Mouse (Mus musculus) kidney, postnatal 0 days (tissue): ENCODE measurements around the gene Myo5a. TPM values are rescaled to one million over a fixed set of nuclear protein-coding genes. Genes with fewer than 3 reads are reported as not detected.

ENCODE experiments used
- ATAC-seq: fragments of 200-750 bp; cut with Nextera tagmentation; replicated peaks from 2 replicates; pipeline ENCODE4 v1.8.0; 2017; ENCODE audit warnings: low read depth, moderate number of reproducible peaks, moderate TSS enrichment, moderate library complexity; ENCODE audit not compliant: low FRiP score
- DNase-seq: peaks from one replicate; pipeline ENCODE4 v3.0.0-alpha.2; 2016; ENCODE audit warnings: low spot score
- H3K27ac ChIP-seq: fragments of 300-500 bp; sonication (generic); 2 replicates; pipeline ENCODE4 v1.5.1; 2014; ENCODE audit warnings: mild to moderate bottlenecking
- H3K27me3 ChIP-seq: fragments of 300-500 bp; sonication (generic); 2 replicates; pipeline ENCODE4 v1.6.1; 2014; ENCODE audit warnings: low read length, mixed read lengths; ENCODE audit not compliant: insufficient read depth
- H3K36me3 ChIP-seq: fragments of 300-500 bp; sonication (generic); 2 replicates; pipeline ENCODE4 v1.6.1; 2014; ENCODE audit warnings: low read length, mixed read lengths; ENCODE audit not compliant: insufficient read depth
- H3K4me1 ChIP-seq: fragments of 300-500 bp; sonication (generic); replicated peaks from 2 replicates; pipeline ENCODE4 v1.6.1; 2014; ENCODE audit warnings: antibody characterized with exemption, low read length, mixed read lengths; ENCODE audit not compliant: insufficient read depth
- H3K4me2 ChIP-seq: fragments of 300-500 bp; sonication (generic); 2 replicates; pipeline ENCODE4 v1.6.1; 2014; ENCODE audit warnings: mild to moderate bottlenecking, low read length, moderate library complexity, mixed read lengths
- H3K4me3 ChIP-seq: fragments of 300-500 bp; sonication (generic); replicated peaks from 2 replicates; pipeline ENCODE4 v1.5.1; 2014; ENCODE audit warnings: low read depth, low read length
- H3K9ac ChIP-seq: fragments of 300-500 bp; sonication (generic); 2 replicates; pipeline ENCODE4 v1.6.1; 2014; ENCODE audit warnings: low read depth, low read length
- H3K9me3 ChIP-seq: fragments of 300-500 bp; sonication (generic); replicated peaks from 2 replicates; pipeline ENCODE4 v1.6.1; 2016; ENCODE audit warnings: low read length, inconsistent platforms, mixed read lengths
- CTCF ChIP-seq: IDR thresholded peaks from 2 replicates; pipeline ENCODE4 v1.5.1; 2016; ENCODE audit warnings: antibody characterized with exemption, low read depth, mild to moderate bottlenecking, moderate library complexity
- WGBS: fragments of 180-500 bp; shearing (Covaris S2); extraction: QIAGEN DNeasy Blood & Tissue Kit; methylation state at CpG from one replicate; pipeline ENCODE4 v1.1.7; 2014; 5-methylcytosine and 5-hydroxymethylcytosine counted together
- polyA plus RNA-seq: library from polyadenylated mRNA; unstranded; fragments of >200 nt; fragmentation: Nextera tagmentation; extraction: Ambion mirVana; gene quantifications from 2 replicates; pipeline ENCODE4 v1.2.1, GENCODE M21; 2015

Gene Myo5a
- polyA plus RNA-seq, 1 experiment from 2014 or later = 11.8 TPM

DNA sequence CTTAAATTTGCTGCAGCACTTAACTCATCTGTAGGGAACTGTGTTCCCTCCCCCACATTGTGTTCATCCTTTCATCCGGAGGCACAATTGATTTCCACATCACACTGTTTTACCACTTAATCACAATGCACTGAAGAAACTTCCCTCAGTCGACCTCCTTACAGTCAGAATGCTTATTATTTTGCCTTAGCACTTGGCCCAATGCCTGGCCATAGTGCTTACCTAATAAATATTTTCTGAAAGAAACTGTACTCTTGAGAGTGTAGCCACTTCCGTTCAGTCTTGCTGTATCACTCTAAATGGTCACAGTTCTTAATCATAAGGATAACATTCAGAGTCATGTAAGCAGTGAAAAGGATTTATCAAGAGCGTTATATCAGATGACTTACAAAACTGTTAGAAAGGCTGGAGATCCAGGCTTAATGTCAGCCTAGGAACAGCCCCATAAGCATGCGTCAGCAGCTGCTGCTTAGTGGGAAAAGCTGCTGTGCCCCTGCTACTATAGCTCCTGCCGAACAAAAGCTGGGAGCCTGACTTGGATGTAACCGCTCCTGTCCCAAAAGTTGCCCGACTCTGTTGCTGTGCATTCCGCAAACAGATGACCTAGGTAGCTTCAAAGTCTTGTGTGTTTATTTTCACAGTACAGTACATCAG is 6.0 kb upstream of the Myo5a start:
- ATAC-seq = no peak
- Histone ChIP-seq H3K4me2 (no peak overlapping the region), H3K27me3 (no peaks in the 10 kb centered on the region), H3K4me1 (no peaks in the 10 kb centered on the region), H3K27ac (no peak overlapping the region), H3K9ac (no peak overlapping the region), H3K9me3 (no peaks in the 10 kb centered on the region), H3K4me3 (no peak overlapping the region), H3K36me3 (no peaks in the 10 kb centered on the region)
- WGBS = 51% methylated on average over 9 of the region's 9 CpGs
- no peak for TF ChIP-seq CTCF
- peak; percentile 65 for DNase-seq

DNA sequence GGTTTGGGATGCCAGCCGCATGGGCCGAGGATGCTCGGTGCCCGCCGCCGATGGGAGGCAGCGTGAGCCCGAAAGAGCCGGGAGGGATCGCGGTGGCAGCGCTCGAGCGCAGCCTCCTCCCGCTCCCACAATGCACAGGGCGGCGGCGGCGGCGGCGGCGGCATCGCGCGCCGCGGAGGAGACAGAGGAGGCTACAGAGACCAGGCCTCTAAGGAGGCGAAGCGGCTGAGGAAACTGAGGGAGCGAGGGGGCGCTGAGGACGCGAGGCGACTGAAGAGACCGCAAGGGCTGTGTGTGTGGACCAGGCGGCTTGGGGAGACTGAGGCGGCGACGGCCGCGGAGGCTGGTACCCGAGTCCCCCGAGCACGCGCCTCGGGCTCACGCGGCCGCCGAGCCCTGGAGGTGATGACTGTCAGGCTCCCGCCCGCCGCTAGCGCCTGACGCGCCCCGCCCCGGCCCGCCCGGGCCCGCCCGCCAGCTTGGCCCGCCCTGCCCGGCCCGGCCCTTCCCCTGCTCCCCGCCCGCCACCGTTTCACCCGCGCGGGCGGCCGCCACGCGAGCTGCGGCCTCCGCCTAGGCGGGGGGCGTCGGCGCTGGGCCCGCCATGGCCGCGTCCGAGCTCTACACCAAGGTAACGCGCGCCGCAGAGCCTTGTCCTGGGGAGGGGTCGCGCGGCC is 352 bp downstream of the Myo5a start:
- peak; percentile 22; the same call in 1 of the 2 replicates for TF ChIP-seq CTCF
- Histone ChIP-seq H3K4me1 (0 out of 2 replicates have a peak, but pooled peaks cover 4% of the 10 kb centered on the region), H3K9me3 (no peaks in the 10 kb centered on the region), H3K27me3 (no peaks in the 10 kb centered on the region), H3K27ac (peak overlapping the region; percentile 63), H3K36me3 (no peaks in the 10 kb centered on the region), H3K9ac (peak overlapping the region; percentile 75), H3K4me2 (peak overlapping the region; percentile 92), H3K4me3 (peak overlapping the region; percentile 74)
- under 1% methylated on average over 74 of the region's 92 CpGs for WGBS
- DNase-seq (peak; percentile 84), ATAC-seq (peak; percentile 92)

DNA sequence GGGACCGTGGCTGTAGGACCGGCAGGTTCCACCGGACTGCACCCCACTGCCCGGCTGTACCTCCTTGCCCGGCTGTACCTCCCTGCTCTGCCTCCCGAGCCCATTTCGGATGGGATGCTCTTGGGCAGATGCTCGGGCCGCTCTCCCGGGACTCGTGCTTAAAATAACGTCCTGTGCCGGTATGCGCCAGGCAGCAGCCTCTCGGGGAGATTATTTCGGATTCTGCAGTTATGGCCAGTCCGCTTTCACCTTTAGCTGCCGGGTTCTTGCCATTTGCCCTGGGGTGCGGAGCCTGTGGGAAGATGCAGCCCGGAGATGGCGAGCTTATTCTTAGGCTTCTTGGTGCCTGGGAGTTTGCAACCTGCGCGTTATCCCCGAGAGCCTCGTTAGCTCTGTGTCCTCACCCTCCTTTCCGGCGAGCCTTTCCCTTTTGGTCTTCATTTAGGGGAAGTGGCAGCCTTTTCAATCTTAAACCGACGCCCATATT is 934 bp downstream of the Myo5a start:
- no peaks in the 10 kb centered on the region for H3K9me3 ChIP-seq
- no peak; the same call in 1 of the 2 replicates for ATAC-seq
- H3K4me3 ChIP-seq = peak overlapping the region; percentile 74
- H3K27ac ChIP-seq = peak overlapping the region; percentile 63; the same call in 1 of the 2 replicates
- H3K4me1 ChIP-seq = 0 out of 2 replicates have a peak, but pooled peaks cover 4% of the 10 kb centered on the region
- DNase-seq = peak; percentile 44
- no peaks in the 10 kb centered on the region for H3K36me3 ChIP-seq
- TF ChIP-seq CTCF = no peak
- H3K4me2 ChIP-seq = peak overlapping the region; percentile 92
- under 1% methylated on average over 29 of the region's 29 CpGs for WGBS
- H3K27me3 ChIP-seq = no peaks in the 10 kb centered on the region
- peak overlapping the region; percentile 75 for H3K9ac ChIP-seq

DNA sequence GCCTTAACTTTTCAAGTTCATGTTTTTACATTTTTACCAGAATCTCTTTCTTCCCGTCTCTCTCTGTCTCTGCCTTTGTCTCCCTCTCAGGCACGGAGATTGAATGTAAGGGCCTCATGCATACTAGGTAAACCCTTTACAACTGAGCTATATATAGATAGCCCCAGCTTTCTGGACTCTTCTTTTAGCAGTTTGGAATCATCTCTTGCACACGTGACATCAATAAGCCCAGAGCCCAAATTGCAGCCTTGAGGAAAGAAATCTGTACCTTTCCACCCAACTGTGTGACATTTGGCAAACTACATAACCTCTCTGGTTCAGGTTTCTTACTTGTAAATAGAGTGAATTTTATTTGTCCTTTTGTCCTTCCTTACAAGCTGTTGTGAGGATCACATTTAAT is 1.5 kb downstream of the Myo5a start:
- Histone ChIP-seq H3K27ac (no peak overlapping the region), H3K9ac (no peak overlapping the region), H3K4me1 (0 out of 2 replicates have a peak, but pooled peaks cover 4% of the 10 kb centered on the region), H3K4me3 (peak overlapping the region; percentile 74; the same call in 1 of the 2 replicates), H3K4me2 (peak overlapping the region; percentile 92), H3K9me3 (no peaks in the 10 kb centered on the region), H3K27me3 (no peaks in the 10 kb centered on the region), H3K36me3 (no peaks in the 10 kb centered on the region)
- DNase-seq = no peak
- no peak for ATAC-seq
- no peak for TF ChIP-seq CTCF
- WGBS = 42% methylated on average over 3 of the region's 3 CpGs

DNA sequence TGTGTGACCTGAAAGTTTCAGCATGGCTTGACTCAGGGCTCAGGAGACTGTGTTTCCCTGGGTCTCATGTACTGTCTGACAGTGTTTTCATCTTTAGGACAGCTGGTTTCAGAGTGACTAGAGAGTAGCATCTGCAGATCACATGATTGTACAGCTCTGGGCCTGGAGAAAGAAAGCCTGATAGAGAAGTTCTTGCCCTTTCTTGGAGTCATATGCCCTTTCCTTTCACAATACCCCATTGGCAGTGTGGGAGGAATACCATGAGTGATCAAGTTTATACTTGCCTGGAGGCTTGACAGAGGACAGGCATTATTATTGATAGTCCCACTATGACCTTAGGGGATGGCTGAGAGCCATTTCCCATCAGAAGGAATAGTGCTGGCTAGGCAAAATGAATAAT is 6.4 kb downstream of the Myo5a start:
- Histone ChIP-seq H3K36me3 (no peaks in the 10 kb centered on the region), H3K27ac (no peak overlapping the region), H3K4me1 (no peaks in the 10 kb centered on the region), H3K9me3 (no peaks in the 10 kb centered on the region), H3K4me3 (no peak overlapping the region), H3K9ac (no peak overlapping the region; the same call in 1 of the 2 replicates), H3K4me2 (no peak overlapping the region), H3K27me3 (no peaks in the 10 kb centered on the region)
- DNase-seq (no peak), ATAC-seq (no peak)
- no peak for TF ChIP-seq CTCF

DNA sequence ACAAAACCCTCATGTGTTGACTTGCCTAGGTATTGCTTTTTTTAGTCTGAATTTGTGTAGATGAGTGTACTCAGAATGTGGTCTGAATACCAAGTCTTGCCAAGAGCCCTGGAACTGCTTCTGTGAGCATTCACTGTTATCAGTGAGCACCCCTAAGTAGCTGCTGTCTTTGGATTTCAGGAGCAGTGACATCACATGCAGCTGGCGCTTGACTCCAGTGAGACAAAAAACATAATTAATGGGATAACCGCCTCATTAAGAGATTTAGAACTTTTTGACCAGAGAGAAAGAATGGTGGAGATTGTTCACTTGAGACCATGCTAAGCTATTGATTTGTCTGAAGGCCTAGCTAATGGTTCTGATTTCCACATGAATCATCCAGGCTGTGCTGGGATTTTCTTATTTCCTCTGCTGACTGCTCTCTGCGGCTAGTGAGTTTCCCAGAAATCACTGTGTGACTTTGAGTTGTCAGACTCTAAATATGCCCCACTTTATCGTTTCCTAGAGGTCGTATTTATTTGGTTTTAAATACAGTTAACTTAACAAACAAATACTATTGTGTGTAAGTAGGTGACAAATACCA is 14.5 kb downstream of the Myo5a start:
- Histone ChIP-seq H3K4me3 (no peak overlapping the region), H3K36me3 (no peaks in the 10 kb centered on the region), H3K27me3 (no peaks in the 10 kb centered on the region), H3K4me1 (no peaks in the 10 kb centered on the region), H3K4me2 (no peak overlapping the region), H3K9ac (no peak overlapping the region), H3K27ac (no peak overlapping the region), H3K9me3 (no peaks in the 10 kb centered on the region)
- no peak for TF ChIP-seq CTCF
- WGBS = 67% methylated on average over 5 of the region's 5 CpGs
- ATAC-seq (no peak), DNase-seq (no peak)
